Mouse (Mus musculus) stomach, embryonic 15.5 days (tissue): Measurements from ENCODE around the gene Raly. TPM values are rescaled to one million over a fixed set of nuclear protein-coding genes. Genes with fewer than 3 reads are reported as not detected.

ENCODE experiments used
- ATAC-seq: fragments of 200-750 bp; cut with Nextera tagmentation; 2 replicates; pipeline ENCODE4 v1.8.0; 2017; ENCODE audit warnings: low read depth, moderate number of reproducible peaks, moderate TSS enrichment; ENCODE audit not compliant: insufficient read depth, low FRiP score
- H3K27ac ChIP-seq: fragments of 300-500 bp; sonication (generic); 2 replicates; pipeline ENCODE4 v1.5.1; 2015; ENCODE audit warnings: mild to moderate bottlenecking, inconsistent platforms
- H3K27me3 ChIP-seq: fragments of 300-500 bp; sonication (generic); replicated peaks from 2 replicates; pipeline ENCODE4 v1.6.1; 2015; ENCODE audit warnings: inconsistent platforms
- H3K36me3 ChIP-seq: fragments of 300-500 bp; sonication (generic); 2 replicates; pipeline ENCODE4 v1.6.1; 2015; ENCODE audit warnings: inconsistent platforms
- H3K4me1 ChIP-seq: fragments of 300-500 bp; sonication (generic); 2 replicates; pipeline ENCODE4 v1.6.1; 2015; ENCODE audit warnings: inconsistent platforms
- H3K4me2 ChIP-seq: fragments of 300-500 bp; sonication (generic); 2 replicates; pipeline ENCODE4 v1.6.1; 2015; ENCODE audit warnings: mild to moderate bottlenecking, inconsistent platforms
- H3K4me3 ChIP-seq: fragments of 300-500 bp; sonication (generic); replicated peaks from 2 replicates; pipeline ENCODE4 v1.5.1; 2015; ENCODE audit warnings: inconsistent platforms
- H3K9ac ChIP-seq: fragments of 300-500 bp; sonication (generic); 2 replicates; pipeline ENCODE4 v1.6.1; 2015; ENCODE audit warnings: inconsistent platforms
- H3K9me3 ChIP-seq: fragments of 300-500 bp; sonication (generic); 2 replicates; pipeline ENCODE4 v1.6.1; 2016; ENCODE audit warnings: inconsistent platforms
- WGBS: fragments of 180-500 bp; shearing (Covaris S2); methylation state at CpG from one replicate; pipeline ENCODE4 v1.1.7; 2015; 5-methylcytosine and 5-hydroxymethylcytosine counted together
- polyA plus RNA-seq: library from polyadenylated mRNA; unstranded; fragments of >200 nt; fragmentation: Nextera tagmentation; extraction: Ambion mirVana; gene quantifications from 2 replicates; pipeline ENCODE4 v1.2.1, GENCODE M21; 2015

Gene Raly
- polyA plus RNA-seq, 1 experiment from 2014 or later: 36.7 TPM

- no peak overlapping the region for H3K27ac ChIP-seq
- no peak overlapping the region for H3K4me3 ChIP-seq
- H3K4me1 ChIP-seq: peaks cover 7% of the 10 kb centered on the region
- H3K36me3 ChIP-seq: no peaks in the 10 kb centered on the region
- no peak overlapping the region for H3K4me2 ChIP-seq
- H3K9me3 ChIP-seq: no peaks in the 10 kb centered on the region
- ATAC-seq: no peak
- WGBS: 44% methylated on average over 1 of the region's 1 CpGs
- no peak overlapping the region for H3K9ac ChIP-seq
- no peaks in the 10 kb centered on the region for H3K27me3 ChIP-seq
Observed at GRCm38 (mm10) chr2:154818599-154818998, 27.7 kb downstream of the Raly start.

GRCm38 (mm10) chr2:154820346-154820745 lies 29.4 kb downstream of the Raly start:
- Histone ChIP-seq H3K27me3 (no peaks in the 10 kb centered on the region), H3K4me2 (no peak overlapping the region), H3K9me3 (no peaks in the 10 kb centered on the region), H3K4me1 (peaks cover 7% of the 10 kb centered on the region), H3K4me3 (no peak overlapping the region), H3K27ac (no peak overlapping the region), H3K36me3 (no peaks in the 10 kb centered on the region), H3K9ac (no peak overlapping the region)
- 63% methylated on average over 1 of the region's 1 CpGs for WGBS
- no peak for ATAC-seq

GRCm38 (mm10) chr2:154826054-154826538 lies 35.2 kb downstream of the Raly start:
- H3K4me2 ChIP-seq: no peak overlapping the region
- H3K9me3 ChIP-seq: no peaks in the 10 kb centered on the region
- no peak overlapping the region for H3K9ac ChIP-seq
- H3K4me3 ChIP-seq: no peak overlapping the region
- H3K36me3 ChIP-seq: no peaks in the 10 kb centered on the region
- ATAC-seq: no peak
- no peaks in the 10 kb centered on the region for H3K27me3 ChIP-seq
- H3K4me1 ChIP-seq: no peaks in the 10 kb centered on the region; the same call in 1 of the 2 replicates
- no peak overlapping the region for H3K27ac ChIP-seq
- 71% methylated on average over 1 of the region's 1 CpGs for WGBS

GRCm38 (mm10) chr2:154827521-154827920 lies 36.6 kb downstream of the Raly start:
- 76% methylated on average over 4 of the region's 4 CpGs for WGBS
- Histone ChIP-seq H3K27ac (no peak overlapping the region), H3K4me3 (no peak overlapping the region), H3K36me3 (no peaks in the 10 kb centered on the region), H3K27me3 (no peaks in the 10 kb centered on the region), H3K4me2 (no peak overlapping the region), H3K4me1 (no peaks in the 10 kb centered on the region; the same call in 1 of the 2 replicates), H3K9me3 (no peaks in the 10 kb centered on the region), H3K9ac (no peak overlapping the region)
- no peak for ATAC-seq

GRCm38 (mm10) chr2:154832471-154832870 lies 41.6 kb downstream of the Raly start:
- ATAC-seq: no peak
- WGBS: 71% methylated on average over 4 of the region's 4 CpGs
- no peaks in the 10 kb centered on the region for H3K27me3 ChIP-seq
- 0 out of 2 replicates have a peak, but pooled peaks cover 3% of the 10 kb centered on the region for H3K4me1 ChIP-seq
- no peak overlapping the region for H3K9ac ChIP-seq
- no peaks in the 10 kb centered on the region for H3K9me3 ChIP-seq
- H3K27ac ChIP-seq: no peak overlapping the region
- H3K36me3 ChIP-seq: no peaks in the 10 kb centered on the region
- H3K4me3 ChIP-seq: no peak overlapping the region
- H3K4me2 ChIP-seq: no peak overlapping the region

- WGBS: 92% methylated on average over 6 of the region's 6 CpGs
- H3K27ac ChIP-seq: no peak overlapping the region
- H3K27me3 ChIP-seq: no peaks in the 10 kb centered on the region
- H3K4me1 ChIP-seq: 0 out of 2 replicates have a peak, but pooled peaks cover 3% of the 10 kb centered on the region
- no peak overlapping the region for H3K4me2 ChIP-seq
- ATAC-seq: no peak
- H3K4me3 ChIP-seq: no peak overlapping the region
- H3K36me3 ChIP-seq: no peaks in the 10 kb centered on the region
- no peaks in the 10 kb centered on the region for H3K9me3 ChIP-seq
- no peak overlapping the region for H3K9ac ChIP-seq
Observed at GRCm38 (mm10) chr2:154834149-154834865, 43.4 kb downstream of the Raly start.

GRCm38 (mm10) chr2:154836537-154836936 lies 45.6 kb downstream of the Raly start:
- H3K4me3 ChIP-seq: no peak overlapping the region
- ATAC-seq: no peak
- H3K27ac ChIP-seq: no peak overlapping the region
- H3K36me3 ChIP-seq: no peaks in the 10 kb centered on the region
- H3K9ac ChIP-seq: no peak overlapping the region
- 0 out of 2 replicates have a peak, but pooled peaks cover 3% of the 10 kb centered on the region for H3K4me1 ChIP-seq
- no peaks in the 10 kb centered on the region for H3K27me3 ChIP-seq
- H3K4me2 ChIP-seq: no peak overlapping the region
- WGBS: 95% methylated on average over 2 of the region's 2 CpGs
- H3K9me3 ChIP-seq: no peaks in the 10 kb centered on the region; the same call in 1 of the 2 replicates

GRCm38 (mm10) chr2:154848086-154848485 lies 57.2 kb downstream of the Raly start:
- H3K27me3 ChIP-seq: no peaks in the 10 kb centered on the region
- no peak overlapping the region for H3K9ac ChIP-seq
- peaks cover 3% of the 10 kb centered on the region; the same call in 1 of the 2 replicates for H3K36me3 ChIP-seq
- H3K27ac ChIP-seq: no peak overlapping the region
- H3K9me3 ChIP-seq: no peaks in the 10 kb centered on the region
- no peak overlapping the region for H3K4me2 ChIP-seq
- ATAC-seq: no peak
- H3K4me3 ChIP-seq: no peak overlapping the region
- no peaks in the 10 kb centered on the region for H3K4me1 ChIP-seq

GRCm38 (mm10) chr2:154855383-154855782 lies 64.5 kb downstream of the Raly start:
- H3K27ac ChIP-seq: no peak overlapping the region
- ATAC-seq: no peak
- 67% methylated on average over 1 of the region's 1 CpGs for WGBS
- no peak overlapping the region for H3K9ac ChIP-seq
- no peaks in the 10 kb centered on the region for H3K4me1 ChIP-seq
- peaks cover 9% of the 10 kb centered on the region for H3K36me3 ChIP-seq
- H3K4me2 ChIP-seq: no peak overlapping the region
- H3K27me3 ChIP-seq: no peaks in the 10 kb centered on the region
- no peak overlapping the region for H3K4me3 ChIP-seq
- no peaks in the 10 kb centered on the region for H3K9me3 ChIP-seq

- WGBS: 92% methylated on average over 13 of the region's 13 CpGs
- H3K27me3 ChIP-seq: no peaks in the 10 kb centered on the region
- no peaks in the 10 kb centered on the region for H3K9me3 ChIP-seq
- no peak overlapping the region for H3K27ac ChIP-seq
- H3K4me1 ChIP-seq: no peaks in the 10 kb centered on the region
- no peak overlapping the region for H3K9ac ChIP-seq
- H3K36me3 ChIP-seq: peaks cover 56% of the 10 kb centered on the region
- no peak for ATAC-seq
- no peak overlapping the region for H3K4me3 ChIP-seq
- no peak overlapping the region for H3K4me2 ChIP-seq
Observed at GRCm38 (mm10) chr2:154863672-154864071, 72.8 kb downstream of the Raly start.

GRCm38 (mm10) chr2:154865696-154866095 lies 74.8 kb downstream of the Raly start:
- WGBS: 76% methylated on average over 3 of the region's 3 CpGs
- Histone ChIP-seq H3K9me3 (no peaks in the 10 kb centered on the region), H3K27me3 (no peaks in the 10 kb centered on the region), H3K4me1 (no peaks in the 10 kb centered on the region), H3K36me3 (peaks cover 61% of the 10 kb centered on the region), H3K27ac (no peak overlapping the region), H3K9ac (no peak overlapping the region), H3K4me3 (no peak overlapping the region), H3K4me2 (no peak overlapping the region)
- no peak for ATAC-seq

- Histone ChIP-seq H3K36me3 (peaks cover 66% of the 10 kb centered on the region), H3K9ac (no peak overlapping the region), H3K4me1 (no peaks in the 10 kb centered on the region), H3K4me2 (no peak overlapping the region), H3K9me3 (no peaks in the 10 kb centered on the region), H3K27me3 (no peaks in the 10 kb centered on the region), H3K27ac (no peak overlapping the region), H3K4me3 (no peak overlapping the region)
- 91% methylated on average over 1 of the region's 1 CpGs for WGBS
- no peak for ATAC-seq
Observed at GRCm38 (mm10) chr2:154868106-154868505, 77.2 kb downstream of the Raly start.
